Mouse (Mus musculus) urinary bladder, postnatal 36 days (tissue): Measurements from ENCODE around the gene Rusc2.
A peak's percentile ranks its signal among the peaks of the same experiment; 100 is the strongest.

ENCODE experiments used
- DNase-seq, 2 experiments: peaks; one replicate each; pipeline ENCODE4 v3.0.0; 2022; ENCODE audit warnings: low spot score in 2 of 2, mixed read lengths in 1 of 2

Gene Rusc2

DNA sequence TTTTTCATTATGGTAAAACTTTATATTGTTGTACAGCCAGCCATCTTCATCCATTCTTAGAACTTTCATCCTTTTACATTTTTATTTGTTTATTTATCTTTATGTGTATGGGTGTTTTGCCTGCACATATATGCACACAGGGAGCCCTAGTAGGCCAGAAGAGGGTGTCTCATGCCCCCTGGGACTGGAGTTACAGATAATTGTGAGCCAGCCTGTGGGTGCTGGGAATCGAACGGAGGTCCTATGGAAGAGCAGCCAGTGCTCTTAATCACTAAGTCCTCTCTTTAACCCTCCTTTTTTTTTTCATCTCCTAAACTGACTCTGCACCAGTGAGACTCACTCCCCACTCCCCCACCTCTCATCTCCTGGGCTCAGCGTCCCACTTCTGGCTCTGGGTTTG lies 2.8 kb downstream of the Rusc2 start:
- no peak for DNase-seq

DNA sequence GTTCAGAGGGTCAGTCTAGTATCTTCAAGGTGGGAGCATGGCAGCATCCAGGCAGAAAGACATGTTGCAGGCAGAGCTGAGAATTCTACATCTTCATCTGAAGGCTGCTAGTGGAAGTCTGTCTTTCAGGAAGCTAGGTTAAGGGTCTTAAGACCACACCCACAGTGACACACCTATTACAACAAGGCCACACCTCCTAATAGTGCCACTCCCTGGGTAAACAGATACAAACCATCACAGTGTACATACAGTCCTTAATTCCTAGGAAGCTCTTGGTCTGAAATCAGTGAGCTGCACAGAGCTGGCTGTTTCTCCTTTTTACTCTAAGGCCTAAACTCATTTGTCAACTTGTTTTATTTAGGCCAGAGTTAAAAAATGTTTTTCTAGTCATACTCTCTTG lies 5.2 kb downstream of the Rusc2 start:
- no peak for DNase-seq

DNA sequence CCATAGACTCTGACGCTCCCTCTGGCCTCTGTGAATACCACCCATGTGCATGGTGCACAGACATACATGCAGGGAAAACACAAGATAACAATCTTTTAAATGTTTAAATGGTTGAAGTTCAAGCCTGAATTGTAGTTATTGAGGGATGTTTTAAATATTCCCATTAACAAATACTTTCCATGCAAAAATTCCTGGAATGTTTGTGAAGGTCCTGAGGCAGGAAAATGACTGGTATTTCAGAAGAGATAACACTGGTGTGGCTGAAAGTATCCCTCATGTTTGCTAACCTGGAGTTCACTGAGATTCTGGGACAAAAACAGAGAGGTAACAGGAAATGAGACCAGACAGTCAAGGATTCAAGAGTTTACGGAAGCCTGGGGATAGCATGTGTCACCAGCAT lies 7.6 kb downstream of the Rusc2 start:
- no peak for DNase-seq

DNA sequence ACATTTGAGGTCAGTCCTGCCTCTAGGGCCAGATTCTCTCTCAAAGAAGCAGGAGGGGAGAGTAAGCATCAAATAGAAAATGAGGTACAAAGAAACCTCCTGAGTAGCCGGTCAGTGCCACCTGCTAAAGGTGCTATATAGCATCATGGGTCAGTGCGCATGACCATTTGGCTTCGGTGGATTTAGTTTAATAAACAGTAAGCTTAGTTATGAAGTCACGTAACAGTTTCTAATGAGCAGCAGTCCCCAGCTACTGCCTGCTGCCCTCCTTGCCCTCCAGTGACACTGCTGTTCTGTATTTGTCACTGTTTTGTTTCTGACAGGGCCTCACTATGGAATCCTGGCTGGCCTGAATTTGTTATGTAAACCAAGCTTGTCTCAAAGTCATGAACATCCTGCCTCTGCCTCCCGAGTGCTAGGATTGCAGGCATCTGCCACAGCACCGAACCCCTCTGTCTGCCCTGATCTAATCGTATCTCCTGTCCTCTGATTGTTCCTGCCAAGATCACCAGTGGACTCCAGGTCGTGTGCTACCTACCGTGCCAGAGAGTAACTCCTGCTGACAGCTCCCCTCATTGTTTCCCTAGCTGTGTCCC lies 8.2 kb downstream of the Rusc2 start:
- DNase-seq, result no peak

- no peak for DNase-seq
These were observed 9.8 kb downstream of the Rusc2 start for GRCm38 (mm10) chr4:43391521-43392050.

GRCm38 (mm10) chr4:43394345-43394891 lies 12.6 kb downstream of the Rusc2 start:
- DNase-seq, result peak in 1 of 2 experiments; percentile 82

DNA sequence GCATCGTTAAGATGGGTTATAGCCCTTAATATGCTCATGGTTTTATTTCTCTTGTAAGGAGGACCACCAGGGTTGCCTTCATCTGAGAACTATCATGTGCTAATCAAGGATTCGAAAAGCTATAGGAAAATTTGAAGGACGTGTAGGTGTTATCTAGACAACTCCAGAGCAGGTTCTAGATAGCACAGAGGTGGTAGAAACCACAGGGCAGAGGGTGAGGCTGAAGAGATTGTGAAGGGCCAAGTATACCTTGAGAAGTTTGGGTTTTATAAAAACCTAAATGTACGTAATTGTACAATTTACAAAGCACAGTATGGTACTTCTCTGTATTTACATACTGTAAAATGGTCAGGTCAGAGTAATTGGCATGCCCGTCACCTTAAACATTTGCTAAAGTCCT lies 13.4 kb downstream of the Rusc2 start:
- no peak for DNase-seq

DNA sequence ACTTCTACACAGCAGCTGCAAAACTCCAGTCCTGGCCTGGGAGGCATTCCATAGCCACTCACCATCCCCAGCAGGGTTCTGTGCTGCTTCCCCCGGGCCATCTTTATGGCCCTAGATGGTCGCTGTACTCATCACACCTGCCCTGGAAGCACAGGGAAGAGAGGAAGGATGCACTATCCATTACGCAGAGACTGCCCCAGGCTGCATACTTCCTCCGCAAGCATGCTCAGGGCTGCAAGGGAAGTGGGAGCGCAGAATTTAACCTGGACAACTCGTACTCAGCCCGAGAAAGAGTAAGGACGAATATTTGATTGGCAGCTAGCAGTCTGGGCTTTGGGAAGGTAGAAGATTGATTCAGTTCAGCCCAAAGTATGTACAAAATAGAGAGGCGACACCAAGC lies 14.1 kb downstream of the Rusc2 start:
- no peak for DNase-seq

GRCm38 (mm10) chr4:43396381-43396780 lies 14.6 kb downstream of the Rusc2 start:
- no peak for DNase-seq

- no peak for DNase-seq
These were observed 16.2 kb downstream of the Rusc2 start for GRCm38 (mm10) chr4:43398014-43398413.

- DNase-seq, result peak in 1 of 2 experiments; percentile 49
These were observed 17.1 kb downstream of the Rusc2 start for GRCm38 (mm10) chr4:43398829-43399331.

GRCm38 (mm10) chr4:43399391-43400131 lies 17.8 kb downstream of the Rusc2 start:
- no peak for DNase-seq

DNA sequence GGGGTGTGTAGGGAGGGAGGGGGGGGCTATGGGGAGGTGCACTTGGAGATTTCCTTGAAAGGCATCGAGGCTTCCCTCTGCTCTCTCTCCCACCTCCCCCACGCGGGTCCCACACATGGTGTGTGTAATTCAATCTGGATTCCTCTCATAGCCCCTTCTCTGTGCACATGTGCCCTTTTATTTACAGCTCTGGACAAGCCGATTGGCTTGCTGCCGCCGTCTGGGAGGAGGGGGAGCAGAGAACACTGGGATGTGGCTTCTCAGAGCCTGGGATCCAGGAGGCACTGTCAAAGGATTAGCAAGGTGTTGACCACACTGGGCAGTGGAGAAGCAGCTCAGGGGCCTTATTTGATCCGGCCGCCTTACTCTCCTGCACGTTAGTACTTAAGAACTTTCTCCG lies 19.2 kb downstream of the Rusc2 start:
- no peak for DNase-seq

- DNase-seq, result no peak
These were observed 19.7 kb downstream of the Rusc2 start for GRCm38 (mm10) chr4:43401486-43401885.

GRCm38 (mm10) chr4:43402212-43402611 lies 20.4 kb downstream of the Rusc2 start:
- no peak for DNase-seq

DNA sequence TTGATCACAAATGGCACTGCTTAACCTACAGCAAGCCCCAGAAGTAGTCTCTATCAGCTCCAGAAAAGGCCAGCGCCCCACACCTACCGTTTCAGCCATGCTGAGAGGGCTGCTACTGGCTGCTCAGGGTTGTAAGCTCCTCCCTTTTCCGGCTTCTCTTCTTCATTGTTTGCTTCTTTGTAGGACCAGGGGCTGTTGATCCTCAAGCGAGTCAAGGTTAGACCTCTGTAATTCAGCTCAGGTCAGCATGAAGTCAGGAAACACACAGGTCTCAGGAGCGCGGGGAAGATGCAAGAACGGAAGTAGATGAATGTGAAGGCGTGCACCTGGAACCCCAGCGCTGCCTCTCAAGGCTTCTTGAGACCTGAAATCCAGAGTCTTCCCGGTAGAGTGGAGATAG lies 22.9 kb downstream of the Rusc2 start:
- no peak for DNase-seq

GRCm38 (mm10) chr4:43406162-43406971 lies 24.6 kb downstream of the Rusc2 start:
- peak; percentile 30 to 77 for DNase-seq

DNA sequence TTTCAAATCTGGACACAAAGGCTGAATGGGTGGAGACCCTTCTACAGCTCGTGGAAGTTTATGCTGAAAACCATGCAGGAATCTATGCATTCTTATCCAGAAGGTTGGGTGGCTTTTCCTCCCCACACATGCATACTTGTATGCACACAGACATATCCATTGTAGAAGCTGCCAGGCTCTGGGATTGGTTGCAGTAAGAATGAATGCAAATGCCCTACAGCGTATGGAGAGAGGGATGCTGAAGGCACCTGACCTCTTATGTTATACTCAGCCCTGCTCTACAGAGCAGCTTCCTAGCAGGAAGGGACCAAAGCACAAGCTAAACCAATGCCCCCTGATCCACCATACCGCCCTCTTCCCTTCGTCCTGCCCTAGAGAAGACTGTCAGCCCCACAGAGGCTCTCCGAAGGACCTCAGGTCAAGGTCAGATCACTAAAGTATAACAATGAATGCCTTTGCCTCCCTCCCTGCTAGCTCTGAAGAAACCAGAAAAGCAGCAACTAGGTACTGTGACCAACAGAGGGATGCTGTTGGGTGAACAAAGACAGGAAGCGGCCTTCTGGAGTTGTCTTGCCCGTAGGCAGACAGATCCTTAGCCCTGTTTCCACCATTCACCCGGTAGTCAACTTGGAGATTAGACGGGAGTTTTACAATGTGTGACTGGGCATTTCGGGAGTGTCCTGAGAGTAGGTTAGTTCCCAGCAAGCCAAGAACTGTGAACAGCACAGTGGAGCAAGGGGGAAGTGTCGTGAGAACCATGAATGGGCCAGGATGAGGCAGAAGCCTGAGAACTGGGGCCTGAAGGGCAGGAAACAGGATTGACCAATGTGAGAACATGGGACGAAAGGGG lies 25.5 kb downstream of the Rusc2 start:
- no peak for DNase-seq

- no peak for DNase-seq
These were observed 33.0 kb downstream of the Rusc2 start for GRCm38 (mm10) chr4:43414761-43415160.

DNA sequence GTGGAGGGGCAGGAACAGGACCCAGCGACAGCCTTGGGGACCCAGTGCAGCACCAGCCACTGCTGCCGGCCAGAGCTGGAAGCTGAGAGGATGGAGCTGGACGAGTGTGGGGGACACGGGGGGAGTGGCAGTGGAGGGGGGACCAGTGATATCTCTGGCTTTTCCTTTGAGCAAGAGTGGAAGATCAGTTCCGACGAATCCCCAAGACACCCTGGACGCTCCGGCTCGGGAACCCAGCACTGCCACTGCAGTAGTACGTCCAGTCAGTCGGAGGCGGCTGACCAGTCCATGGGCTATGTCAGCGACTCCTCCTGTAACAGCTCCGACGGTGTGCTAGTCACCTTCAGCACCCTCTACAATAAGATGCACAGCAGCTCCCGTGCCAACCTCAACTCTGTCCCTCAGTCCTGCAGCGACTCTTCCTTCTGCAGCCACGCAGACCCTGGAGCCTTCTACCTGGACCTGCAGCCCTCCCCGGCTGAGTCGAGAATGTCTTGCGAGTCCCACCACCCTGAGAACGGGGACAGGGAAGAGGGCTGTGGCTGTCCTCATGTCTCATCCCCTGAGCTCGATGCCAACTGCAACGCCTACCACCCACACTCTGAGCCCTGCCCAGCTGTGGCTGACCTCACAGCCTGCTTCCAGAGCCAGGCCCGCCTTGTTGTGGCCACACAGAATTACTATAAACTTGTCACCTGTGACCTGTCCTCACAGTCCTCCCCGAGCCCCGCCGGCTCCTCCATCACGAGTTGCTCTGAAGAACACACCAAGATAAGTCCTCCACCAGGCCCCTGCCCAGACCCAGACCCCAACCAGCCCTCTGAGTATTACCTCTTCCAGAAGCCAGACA lies 33.7 kb downstream of the Rusc2 start:
- no peak for DNase-seq
